Mouse (Mus musculus) neural tube, embryonic 14.5 days (tissue): ENCODE measurements around the gene Fam189a2. TPM values are rescaled to one million over a fixed set of nuclear protein-coding genes. Genes with fewer than 3 reads are reported as not detected.

Source experiments
- ATAC-seq: fragments of 200-750 bp; cut with Nextera tagmentation; 2 replicates; pipeline ENCODE4 v1.8.0; 2017; ENCODE audit warnings: low read depth, mild to moderate bottlenecking, moderate TSS enrichment, moderate library complexity
- H3K27ac ChIP-seq: fragments of 300-500 bp; sonication (generic); 2 replicates; pipeline ENCODE4 v1.5.1; 2014; ENCODE audit warnings: low read depth, mild to moderate bottlenecking, control low read depth, low read length, moderate library complexity, mixed read lengths
- H3K27me3 ChIP-seq: fragments of 300-500 bp; sonication (generic); 2 replicates; pipeline ENCODE4 v1.6.1; 2014; ENCODE audit warnings: low read length; ENCODE audit not compliant: control insufficient read depth, insufficient read depth
- H3K36me3 ChIP-seq: fragments of 300-500 bp; sonication (generic); 2 replicates; pipeline ENCODE4 v1.6.1; 2014; ENCODE audit warnings: low read length, mixed read lengths; ENCODE audit not compliant: control insufficient read depth, insufficient read depth
- H3K4me1 ChIP-seq: fragments of 300-500 bp; sonication (generic); 2 replicates; pipeline ENCODE4 v1.6.1; 2014; ENCODE audit warnings: low read length; ENCODE audit not compliant: control insufficient read depth, insufficient read depth
- H3K4me2 ChIP-seq: fragments of 300-500 bp; sonication (generic); 2 replicates; pipeline ENCODE4 v1.6.1; 2014; ENCODE audit warnings: mild to moderate bottlenecking, low read depth, low read length, control low read depth
- H3K4me3 ChIP-seq: fragments of 300-500 bp; sonication (generic); 2 replicates; pipeline ENCODE4 v1.5.1; 2014; ENCODE audit warnings: low read depth, low read length, control low read depth, mixed read lengths
- H3K9ac ChIP-seq: fragments of 300-500 bp; sonication (generic); replicated peaks from 2 replicates; pipeline ENCODE4 v1.6.1; 2014; ENCODE audit warnings: low read depth, mild to moderate bottlenecking, control low read depth, low read length, mixed read lengths
- H3K9me3 ChIP-seq: fragments of 300-500 bp; sonication (generic); 2 replicates; pipeline ENCODE4 v1.6.1; 2016; ENCODE audit warnings: low read length; ENCODE audit not compliant: control insufficient read depth
- whole genome bisulfite sequencing: fragments of 180-500 bp; shearing (Covaris S2); extraction: QIAGEN DNeasy Blood & Tissue Kit; methylation state at CpG from one replicate; pipeline ENCODE4 v1.1.7; 2014; 5-methylcytosine and 5-hydroxymethylcytosine counted together
- polyA plus RNA-seq: library from polyadenylated mRNA; unstranded; fragments of >200 nt; fragmentation: Nextera tagmentation; extraction: Ambion mirVana; gene quantifications from 2 replicates; pipeline ENCODE4 v1.2.1, GENCODE M21; 2014

Fam189a2 gene
- polyA plus RNA-seq, result 3.1 and 3.7 TPM in 2 replicates

GRCm38 (mm10) chr19:24030871-24031556 is at the start of gene Fam189a2:
Gene Fam189a2 (minus strand): TSS chr19:24031019.
- under 1% methylated on average over 40 of the region's 65 CpGs for WGBS
- no peaks in the 10 kb centered on the region for H3K9me3 ChIP-seq
- H3K27me3 ChIP-seq, result peaks cover 5% of the 10 kb centered on the region; the same call in 1 of the 2 replicates
- peak within 1 kb of the TSS; percentile 57; the same call in 1 of the 2 replicates for H3K27ac ChIP-seq
- no peaks in the 10 kb centered on the region for H3K36me3 ChIP-seq
- peak within 1 kb of the TSS; percentile 63 for H3K4me3 ChIP-seq
- ATAC-seq, result peak; percentile 89
- peak within 1 kb of the TSS; percentile 78 for H3K9ac ChIP-seq
- peaks cover 8% of the 10 kb centered on the region; the same call in 1 of the 2 replicates for H3K4me1 ChIP-seq
- peak within 1 kb of the TSS; percentile 96 for H3K4me2 ChIP-seq

GRCm38 (mm10) chr19:24077658-24078057 is 46.8 kb upstream of the Fam189a2 start:
- Histone ChIP-seq H3K9ac (no peak overlapping the region), H3K9me3 (no peaks in the 10 kb centered on the region), H3K4me1 (no peaks in the 10 kb centered on the region), H3K4me2 (no peak overlapping the region), H3K27ac (no peak overlapping the region), H3K27me3 (no peaks in the 10 kb centered on the region), H3K4me3 (no peak overlapping the region), H3K36me3 (no peaks in the 10 kb centered on the region)
- no peak for ATAC-seq
- WGBS, result 95% methylated on average over 3 of the region's 3 CpGs

GRCm38 (mm10) chr19:24076536-24076935 is 45.7 kb upstream of the Fam189a2 start:
- no peak for ATAC-seq
- Histone ChIP-seq H3K36me3 (no peaks in the 10 kb centered on the region), H3K4me3 (no peak overlapping the region), H3K9me3 (no peaks in the 10 kb centered on the region), H3K9ac (no peak overlapping the region), H3K27ac (no peak overlapping the region), H3K4me2 (no peak overlapping the region), H3K27me3 (no peaks in the 10 kb centered on the region), H3K4me1 (no peaks in the 10 kb centered on the region)
- 95% methylated on average over 7 of the region's 7 CpGs for WGBS

GRCm38 (mm10) chr19:24075927-24076326 is 45.1 kb upstream of the Fam189a2 start:
- Histone ChIP-seq H3K9ac (no peak overlapping the region), H3K4me2 (no peak overlapping the region), H3K9me3 (no peaks in the 10 kb centered on the region), H3K4me1 (no peaks in the 10 kb centered on the region), H3K27ac (no peak overlapping the region), H3K4me3 (no peak overlapping the region), H3K27me3 (no peaks in the 10 kb centered on the region), H3K36me3 (no peaks in the 10 kb centered on the region)
- 91% methylated on average over 8 of the region's 8 CpGs for WGBS
- ATAC-seq, result no peak

GRCm38 (mm10) chr19:24073155-24073554 is 42.3 kb upstream of the Fam189a2 start:
- no peaks in the 10 kb centered on the region for H3K27me3 ChIP-seq
- no peak overlapping the region for H3K4me2 ChIP-seq
- no peaks in the 10 kb centered on the region for H3K9me3 ChIP-seq
- no peak overlapping the region for H3K9ac ChIP-seq
- no peaks in the 10 kb centered on the region for H3K4me1 ChIP-seq
- no peak overlapping the region for H3K4me3 ChIP-seq
- no peak for ATAC-seq
- H3K36me3 ChIP-seq, result no peaks in the 10 kb centered on the region
- H3K27ac ChIP-seq, result no peak overlapping the region
- 62% methylated on average over 4 of the region's 4 CpGs for WGBS

GRCm38 (mm10) chr19:24064348-24064895 is 33.6 kb upstream of the Fam189a2 start:
- no peak overlapping the region for H3K4me2 ChIP-seq
- H3K27me3 ChIP-seq, result no peaks in the 10 kb centered on the region
- 25% methylated on average over 12 of the region's 12 CpGs for WGBS
- no peaks in the 10 kb centered on the region for H3K4me1 ChIP-seq
- ATAC-seq, result no peak
- H3K9ac ChIP-seq, result no peak overlapping the region
- H3K9me3 ChIP-seq, result no peaks in the 10 kb centered on the region
- H3K27ac ChIP-seq, result no peak overlapping the region
- no peaks in the 10 kb centered on the region for H3K36me3 ChIP-seq
- H3K4me3 ChIP-seq, result no peak overlapping the region

GRCm38 (mm10) chr19:24063585-24063984 is 32.8 kb upstream of the Fam189a2 start:
- no peak overlapping the region for H3K4me3 ChIP-seq
- H3K27ac ChIP-seq, result no peak overlapping the region
- H3K36me3 ChIP-seq, result no peaks in the 10 kb centered on the region
- WGBS, result 36% methylated on average over 4 of the region's 4 CpGs
- H3K27me3 ChIP-seq, result no peaks in the 10 kb centered on the region
- ATAC-seq, result no peak
- H3K4me2 ChIP-seq, result no peak overlapping the region
- H3K9me3 ChIP-seq, result no peaks in the 10 kb centered on the region
- H3K9ac ChIP-seq, result no peak overlapping the region
- no peaks in the 10 kb centered on the region for H3K4me1 ChIP-seq

- no peak overlapping the region for H3K9ac ChIP-seq
- ATAC-seq, result no peak
- H3K27ac ChIP-seq, result no peak overlapping the region
- no peaks in the 10 kb centered on the region for H3K27me3 ChIP-seq
- no peaks in the 10 kb centered on the region for H3K36me3 ChIP-seq
- H3K4me2 ChIP-seq, result no peak overlapping the region
- no peak overlapping the region for H3K4me3 ChIP-seq
- WGBS, result 72% methylated on average over 8 of the region's 8 CpGs
- no peaks in the 10 kb centered on the region for H3K9me3 ChIP-seq
- no peaks in the 10 kb centered on the region for H3K4me1 ChIP-seq
Observed at GRCm38 (mm10) chr19:24058851-24059250, 28.0 kb upstream of the Fam189a2 start.

- no peaks in the 10 kb centered on the region for H3K27me3 ChIP-seq
- H3K9ac ChIP-seq, result no peak overlapping the region
- no peak overlapping the region for H3K4me3 ChIP-seq
- H3K27ac ChIP-seq, result no peak overlapping the region
- no peak for ATAC-seq
- WGBS, result 91% methylated on average over 5 of the region's 5 CpGs
- no peak overlapping the region for H3K4me2 ChIP-seq
- no peaks in the 10 kb centered on the region for H3K36me3 ChIP-seq
- no peaks in the 10 kb centered on the region for H3K4me1 ChIP-seq
- H3K9me3 ChIP-seq, result no peaks in the 10 kb centered on the region
Observed at GRCm38 (mm10) chr19:24058021-24058420, 27.2 kb upstream of the Fam189a2 start.
